ENCODE assay signal across 35 mouse cellular contexts in the genomic region with DNA sequence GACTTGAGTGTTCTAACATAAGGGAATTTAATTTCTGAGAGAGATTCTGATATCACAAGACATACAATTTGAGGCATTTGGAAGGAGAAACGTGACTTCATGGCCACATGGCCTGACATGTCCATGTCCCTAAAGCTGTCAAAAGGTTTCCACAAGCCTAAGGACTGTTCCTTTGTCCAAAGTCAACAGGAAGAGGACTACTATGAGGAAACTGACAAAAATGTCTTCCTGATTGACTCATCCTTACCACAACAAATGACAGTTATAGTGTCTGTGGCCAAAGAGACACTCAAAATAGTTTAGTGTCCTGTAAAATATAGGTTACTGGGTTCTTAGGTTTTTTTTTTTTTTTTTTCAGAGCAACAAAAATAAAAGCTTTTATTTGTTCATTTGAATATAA. TPM values are rescaled to one million over a fixed set of nuclear protein-coding genes. Genes with fewer than 3 reads are reported as not detected.
DNase-seq lines count a peak whose midpoint lies in the region; ATAC-seq and TF ChIP-seq lines count a peak whose summit lies in the region.
"Had no signal": no experiment of that assay in that cellular context is flagged by ENCODE, and none has a peak within 500 bp of the region (broad histone marks: within the 10 kb centered on the region; RNA-seq: fewer than 3 reads in every experiment).

No protein-coding gene starts in this region.

- peak; percentile 4 for DNase-seq in kidney, adult 2 months
- no peak for DNase-seq in kidney, adult 9 months
- peak; percentile 52 for DNase-seq in 416B (ENCODE audit: low read depth)
- peak; percentile 22 for DNase-seq in Muller cell, postnatal 12 days (ENCODE audit: inconsistent ontology term)
- no peak for DNase-seq in left cerebral cortex, postnatal 25 days (ENCODE audit: low spot score in 2 of 2)
- no peak for DNase-seq in frontal cortex, adult 2 months (ENCODE audit: extremely low spot score in 1 of 2, low spot score in 1 of 2)
- no peak for DNase-seq in thymus, postnatal 14 days
- DNase-seq: adrenal gland, adult 8-10 months; adrenal gland, postnatal 25 days; cerebellum, adult 18-20 months; cerebellum, adult 9-11 months; cerebellum, postnatal 25 days; embryo, embryonic 11 days; gastrocnemius, adult 2 months; gastrocnemius, postnatal 14 days; heart, adult 18-20 months had no signal

- intact Hi-C loops in left cerebral cortex, postnatal 25 days (cut with DNase I), result no loop called here

- H3K4me3 ChIP-seq in kidney, adult 2 months (ENCODE audit: insufficient read depth, low read depth, low read length), result no peak overlapping the region
- H3K4me3 ChIP-seq: embryonic facial prominence, embryonic 10.5 days; embryonic facial prominence, embryonic 13.5 days; erythroblast, embryonic 14.5 days; forebrain, embryonic 12.5 days; forebrain, embryonic 15.5 days; gastrocnemius, adult 2 months; heart, embryonic 10.5 days; heart, embryonic 13.5 days; hindbrain, embryonic 12.5 days; hindbrain, embryonic 15.5 days had no signal

- H3K4me1 ChIP-seq in kidney, adult 2 months (ENCODE audit: control insufficient read depth, insufficient read depth, low read length), result no peaks in the 10 kb centered on the region
- H3K4me1 ChIP-seq: embryonic facial prominence, embryonic 10.5 days; embryonic facial prominence, embryonic 13.5 days; forebrain, embryonic 12.5 days; forebrain, embryonic 15.5 days; heart, embryonic 10.5 days; hindbrain, embryonic 12.5 days; hindbrain, embryonic 15.5 days had no signal

- TF ChIP-seq CTCF in kidney, adult 2 months (conservative IDR thresholded peaks at IDR 0.05; ENCODE audit: insufficient read depth, insufficient read length, low read depth, low read length), result no peak

- 58% methylated on average over 1 of the region's 1 CpGs for WGBS in kidney, adult 2 months

- no peaks in the 10 kb centered on the region for H3K27me3 ChIP-seq in kidney, adult 2 months (replicated peaks; ENCODE audit: control insufficient read depth, insufficient read depth, low read length)
- H3K27me3 ChIP-seq: forebrain, embryonic 12.5 days; forebrain, embryonic 15.5 days; heart, embryonic 13.5 days; hindbrain, embryonic 12.5 days; hindbrain, embryonic 15.5 days had no signal

- TF ChIP-seq POLR2A in kidney, adult 2 months (IDR thresholded peaks at IDR 0.05; ENCODE audit: low read depth, low read length), result no peak

- ATAC-seq in megakaryocyte, adult 5-6 weeks (ENCODE audit: poor library complexity, severe bottlenecking), result peak; percentile 67
- ATAC-seq: activated CD4-positive, CD25-positive, alpha-beta regulatory T cell, adult 4 months; forebrain, embryonic 15.5 days; intestine, postnatal 0 days had no signal

- no peaks in the 10 kb centered on the region for H3K36me3 ChIP-seq in kidney, adult 2 months (ENCODE audit: control insufficient read depth, insufficient read depth, low read length)
- H3K36me3 ChIP-seq: embryonic facial prominence, embryonic 10.5 days; embryonic facial prominence, embryonic 13.5 days; forebrain, embryonic 12.5 days; forebrain, embryonic 15.5 days; heart, embryonic 10.5 days; heart, embryonic 13.5 days; hindbrain, embryonic 12.5 days; hindbrain, embryonic 15.5 days had no signal

- no peak overlapping the region for H3K27ac ChIP-seq in kidney, adult 2 months (ENCODE audit: insufficient read depth, low read depth, low read length)
- H3K27ac ChIP-seq: embryonic facial prominence, embryonic 10.5 days; embryonic facial prominence, embryonic 13.5 days; forebrain, embryonic 12.5 days; forebrain, embryonic 15.5 days; gastrocnemius, adult 2 months; heart, embryonic 10.5 days; heart, embryonic 13.5 days; hindbrain, embryonic 12.5 days; hindbrain, embryonic 15.5 days had no signal

RNA-seq across cellular contexts. Expression of a gene that starts 15.0 kb away (rescaled TPM):
- polyA plus RNA-seq in kidney, adult 2 months (2012; rRNA removed), result 30.0 and 37.3 TPM in 2 replicates
- not detected in 2 replicates for total RNA-seq in megakaryocyte, adult 5-6 weeks (2015)
- 0.33 TPM in 1 of 2 replicates, not detected in the other for total RNA-seq in megakaryocyte, adult 5-6 weeks (2017)
- not detected for total RNA-seq in left cerebral cortex, postnatal 25 days (2021)
- 0.22 and 0.78 TPM in 2 replicates for polyA plus RNA-seq in frontal cortex, adult 2 months (2012; rRNA removed)
- total RNA-seq: hematopoietic stem cell, adult 5-6 weeks; MEL had no signal
- polyA plus RNA-seq: activated CD4-positive, CD25-positive, alpha-beta regulatory T cell, adult 4 months; erythroblast, embryonic 14.5 days had no signal

RNA-seq across cellular contexts. Expression of a gene that starts 19.9 kb away (rescaled TPM):
- polyA plus RNA-seq in kidney, adult 2 months (2012; rRNA removed), result not detected in 2 replicates
- total RNA-seq in megakaryocyte, adult 5-6 weeks (2015), result not detected in 2 replicates
- not detected in 2 replicates for total RNA-seq in megakaryocyte, adult 5-6 weeks (2017)
- not detected for total RNA-seq in left cerebral cortex, postnatal 25 days (2021)
- not detected in 2 replicates for polyA plus RNA-seq in frontal cortex, adult 2 months (2012; rRNA removed)
- total RNA-seq: adrenal gland, adult 8-10 months; adrenal gland, postnatal 25 days; gastrocnemius, adult 2 months; gastrocnemius, postnatal 14 days; gastrocnemius, postnatal 4 days; heart, adult 18-20 months; heart, postnatal 25 days; hematopoietic stem cell, adult 5-6 weeks; MEL had no signal
- polyA plus RNA-seq: activated CD4-positive, CD25-positive, alpha-beta regulatory T cell, adult 4 months; cortical plate, adult 2 months; embryonic facial prominence, embryonic 10.5 days; erythroblast, embryonic 14.5 days; forebrain, embryonic 12.5 days; forebrain, embryonic 15.5 days; heart, embryonic 10.5 days; heart, embryonic 13.5 days; heart, embryonic 16.5 days; hindbrain, embryonic 12.5 days; hindbrain, embryonic 15.5 days; intestine, embryonic 14.5 days; intestine, postnatal 0 days had no signal

RNA-seq across cellular contexts. Expression of a gene that starts 30.0 kb away (rescaled TPM):
- polyA plus RNA-seq in kidney, adult 2 months (2012; rRNA removed), result 7.2 and 10.5 TPM in 2 replicates
- total RNA-seq in megakaryocyte, adult 5-6 weeks (2015), result 1.3 and 2.5 TPM in 2 replicates
- 1.5 TPM in 1 of 2 replicates, not detected in the other for total RNA-seq in megakaryocyte, adult 5-6 weeks (2017)
- 10 to 100 TPM; 11.0 to 12.4 TPM for total RNA-seq in left cerebral cortex, postnatal 25 days (2021)
- polyA plus RNA-seq in frontal cortex, adult 2 months (2012; rRNA removed), result 14.1 and 17.1 TPM in 2 replicates
- total RNA-seq: MEL had no signal
- polyA plus RNA-seq: activated CD4-positive, CD25-positive, alpha-beta regulatory T cell, adult 4 months had no signal

Comparison
In these comparisons a context has a peak if more than half of its experiments do, and no peak if none do; other contexts are left out.
1. DNase-seq: peak in kidney, adult 2 months (single experiment), 416B (single experiment) and Muller cell, postnatal 12 days (single experiment); none in kidney, adult 9 months (single experiment), left cerebral cortex, postnatal 25 days (0 of 2), frontal cortex, adult 2 months (0 of 2) and thymus, postnatal 14 days (single experiment).